Mouse (Mus musculus): ENCODE results near the gene Fmr1. TPM values are rescaled to one million over a fixed set of nuclear protein-coding genes. Genes with fewer than 3 reads are reported as not detected.

The Fmr1 gene
- 63.6 TPM for polyA plus RNA-seq (2017; shearing (Covaris generic))

DNA sequence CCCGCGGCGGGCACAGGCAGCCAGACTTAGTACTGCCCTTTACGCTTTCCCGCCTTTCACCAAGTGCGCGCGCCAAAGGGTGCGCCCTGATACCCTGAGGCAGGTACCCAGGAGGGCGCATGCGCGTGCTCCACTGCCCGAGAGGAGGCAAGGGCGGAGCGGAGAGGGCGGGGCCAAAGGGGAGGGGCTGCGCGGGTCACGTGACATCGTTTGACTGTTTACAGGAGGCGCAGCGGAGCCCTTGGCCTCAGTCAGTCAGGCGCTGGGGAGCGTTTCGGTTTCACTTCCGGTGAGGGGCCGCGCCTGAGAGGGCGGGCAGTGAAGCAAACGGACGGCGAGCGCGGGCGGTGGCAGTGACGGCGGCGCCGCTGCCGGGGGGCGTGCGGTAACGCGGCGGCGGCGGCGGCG is at the start of gene Fmr1:
Gene Fmr1, plus strand, starts transcription at position 209 of the 408 bp plus-strand sequence.

DNA sequence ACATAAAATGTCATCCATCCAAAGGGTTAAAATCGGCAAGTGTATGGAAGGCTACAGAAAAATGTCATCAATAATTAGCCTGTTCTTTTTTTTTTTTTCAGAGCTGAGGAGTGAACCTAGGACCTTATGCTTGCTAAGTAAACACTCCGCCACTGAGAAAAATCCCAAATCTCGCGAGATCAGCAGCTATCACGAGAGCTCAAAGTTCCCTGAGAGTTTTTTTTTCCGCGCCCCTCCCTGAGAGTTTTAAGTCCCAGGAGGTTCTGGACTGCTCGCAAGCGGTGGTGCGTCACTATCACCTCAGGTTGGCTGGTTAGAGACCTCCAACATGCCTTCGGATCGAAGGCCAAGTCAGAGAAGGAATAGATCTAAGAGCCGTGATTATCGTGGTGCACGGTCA is 83.3 kb downstream of the Fmr1 start, which contains the start of gene Fmr1nb:
Gene Fmr1nb, plus strand, starts transcription at position 234 of the 400 bp plus-strand sequence.

Other genes with a start within 250 kb of the Fmr1 start
- gene Fmr1nb, start 83.3 kb downstream of the Fmr1 start, polyA plus RNA-seq (2017; shearing (Covaris generic)) = not detected
- 0.27 TPM for gene Gm14698, start 142.6 kb downstream of the Fmr1 start, polyA plus RNA-seq (2017; shearing (Covaris generic))
- gene Gm6812, start 214.5 kb downstream of the Fmr1 start, polyA plus RNA-seq (2017; shearing (Covaris generic)) = not detected